Mouse (Mus musculus) forebrain, embryonic 10.5 days (tissue): ENCODE measurements at regions not wholly inside any gene's neighbourhood (a gene's known extent, or its start where the extent isn't known, plus 50 kb on each side); places are given as distances from the start of the nearest gene placed in this dataset.
A peak's percentile ranks its signal among the peaks of the same experiment; 100 is the strongest.

Source experiments
- DNase-seq: peaks from one replicate; pipeline ENCODE4 v3.0.0-alpha.2; 2017; ENCODE audit warnings: low spot score; ENCODE audit errors: extremely low spot score
- H3K27ac ChIP-seq: fragments of 300-500 bp; sonication (generic); 2 replicates; pipeline ENCODE4 v1.5.1; 2016; ENCODE audit warnings: mild to moderate bottlenecking
- H3K27me3 ChIP-seq: fragments of 300-500 bp; sonication (generic); 2 replicates; pipeline ENCODE4 v1.6.1; 2016; ENCODE audit warnings: mild to moderate bottlenecking; ENCODE audit not compliant: poor library complexity, severe bottlenecking
- H3K36me3 ChIP-seq: fragments of 300-500 bp; sonication (generic); replicated peaks from 2 replicates; pipeline ENCODE4 v1.6.1; 2016; ENCODE audit warnings: mild to moderate bottlenecking, moderate library complexity
- H3K4me1 ChIP-seq: fragments of 300-500 bp; sonication (generic); 2 replicates; pipeline ENCODE4 v1.6.1; 2016
- H3K4me3 ChIP-seq: fragments of 300-500 bp; sonication (generic); 2 replicates; pipeline ENCODE4 v1.5.1; 2016; ENCODE audit warnings: mild to moderate bottlenecking, moderate library complexity
- H3K9me3 ChIP-seq: fragments of 300-500 bp; sonication (generic); 2 replicates; pipeline ENCODE4 v1.6.1; 2016; ENCODE audit warnings: mild to moderate bottlenecking, moderate library complexity
- WGBS: fragments of 180-500 bp; shearing (Covaris S2); methylation state at CpG from one replicate; pipeline ENCODE4 v1.1.7; 2016; 5-methylcytosine and 5-hydroxymethylcytosine counted together

DNA sequence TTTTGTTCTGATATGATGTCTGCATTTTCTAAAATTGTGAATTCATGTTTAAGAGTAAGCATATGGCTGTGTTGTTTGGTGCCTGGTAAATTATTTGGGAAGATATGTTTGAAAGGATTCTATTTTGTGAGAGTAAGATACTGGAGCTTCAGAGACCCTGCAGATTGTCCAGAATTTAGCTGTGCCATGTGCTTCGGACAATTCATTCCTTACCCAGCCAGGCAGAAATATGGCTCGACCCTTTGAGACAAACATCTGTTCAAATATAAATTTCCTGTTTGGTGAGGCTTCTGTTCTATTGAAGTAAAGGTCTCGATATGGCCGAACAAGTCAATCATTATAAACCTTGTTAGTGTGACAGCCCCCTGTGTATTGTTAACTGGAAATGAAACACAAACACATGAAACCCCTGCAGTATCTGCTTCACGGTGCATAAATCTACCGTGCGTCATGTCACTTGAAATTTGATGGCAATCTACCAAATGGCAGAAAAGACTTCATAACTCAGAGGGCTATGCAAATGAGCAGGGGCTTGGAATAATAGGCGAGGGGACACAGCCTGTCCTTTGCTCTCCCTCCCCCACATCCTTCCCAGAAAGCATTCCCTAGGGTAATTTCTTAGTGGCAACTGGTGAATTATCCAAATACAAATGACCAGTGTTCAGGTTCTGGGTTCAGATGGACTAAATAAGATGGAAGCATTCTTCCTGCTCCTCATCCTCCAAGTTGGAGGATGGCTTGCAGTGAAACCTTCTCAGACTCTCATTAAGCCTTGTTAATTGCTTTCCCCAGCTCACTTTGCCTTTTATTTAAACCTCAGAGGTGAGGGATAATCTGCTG is 61.8 kb downstream of the Adcyap1 start:
- Histone ChIP-seq H3K27ac (peak overlapping the region; percentile 77), H3K9me3 (no peaks in the 10 kb centered on the region), H3K27me3 (no peaks in the 10 kb centered on the region), H3K36me3 (no peaks in the 10 kb centered on the region), H3K4me3 (no peak overlapping the region), H3K4me1 (peaks cover 34% of the 10 kb centered on the region)
- WGBS: 48% methylated on average over 8 of the region's 8 CpGs
- no peak for DNase-seq

GRCm38 (mm10) chr17:93261206-93261504 is 62.3 kb downstream of the Adcyap1 start:
- DNase-seq: no peak
- H3K4me1 ChIP-seq: peaks cover 34% of the 10 kb centered on the region
- H3K27ac ChIP-seq: peak overlapping the region; percentile 77
- no peaks in the 10 kb centered on the region for H3K27me3 ChIP-seq
- H3K36me3 ChIP-seq: no peaks in the 10 kb centered on the region
- H3K4me3 ChIP-seq: no peak overlapping the region
- WGBS: 50% methylated on average over 1 of the region's 1 CpGs
- no peaks in the 10 kb centered on the region for H3K9me3 ChIP-seq

- WGBS: 11% methylated on average over 1 of the region's 1 CpGs
Observed at GRCm38 (mm10) chr17:93306121-93306520, 107.3 kb downstream of the Adcyap1 start.

DNA sequence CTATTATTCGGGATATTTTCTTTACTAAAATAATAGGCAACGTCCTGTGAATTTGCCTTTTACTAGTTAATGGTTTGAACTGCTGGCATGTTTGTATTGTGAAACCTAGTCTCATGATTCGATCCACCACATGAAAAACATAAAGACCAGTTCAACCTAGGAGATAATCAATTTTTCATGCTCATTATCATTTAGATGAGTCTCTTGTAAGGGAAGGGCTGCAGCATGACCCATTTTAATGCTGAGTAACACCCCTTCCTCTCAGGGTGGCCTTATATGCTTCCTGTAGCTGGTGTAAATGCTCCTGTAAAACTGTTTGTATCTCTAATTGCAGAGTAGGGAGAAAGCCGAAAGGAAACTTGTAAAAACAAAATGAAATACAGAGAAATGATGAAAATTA is 113.3 kb downstream of the Adcyap1 start:
- H3K4me1 ChIP-seq: peaks cover 18% of the 10 kb centered on the region
- H3K9me3 ChIP-seq: no peaks in the 10 kb centered on the region
- no peaks in the 10 kb centered on the region for H3K36me3 ChIP-seq
- 51% methylated on average over 4 of the region's 4 CpGs for WGBS
- H3K27ac ChIP-seq: no peak overlapping the region
- no peaks in the 10 kb centered on the region for H3K27me3 ChIP-seq
- no peak overlapping the region for H3K4me3 ChIP-seq
- DNase-seq: no peak

More at GRCm38 (mm10) chr17:93306121-93306520, 107.3 kb downstream of the Adcyap1 start:
- Histone ChIP-seq H3K9me3 (no peaks in the 10 kb centered on the region), H3K27me3 (no peaks in the 10 kb centered on the region), H3K36me3 (no peaks in the 10 kb centered on the region), H3K4me3 (no peak overlapping the region), H3K4me1 (no peaks in the 10 kb centered on the region), H3K27ac (no peak overlapping the region)
- no peak for DNase-seq

DNA sequence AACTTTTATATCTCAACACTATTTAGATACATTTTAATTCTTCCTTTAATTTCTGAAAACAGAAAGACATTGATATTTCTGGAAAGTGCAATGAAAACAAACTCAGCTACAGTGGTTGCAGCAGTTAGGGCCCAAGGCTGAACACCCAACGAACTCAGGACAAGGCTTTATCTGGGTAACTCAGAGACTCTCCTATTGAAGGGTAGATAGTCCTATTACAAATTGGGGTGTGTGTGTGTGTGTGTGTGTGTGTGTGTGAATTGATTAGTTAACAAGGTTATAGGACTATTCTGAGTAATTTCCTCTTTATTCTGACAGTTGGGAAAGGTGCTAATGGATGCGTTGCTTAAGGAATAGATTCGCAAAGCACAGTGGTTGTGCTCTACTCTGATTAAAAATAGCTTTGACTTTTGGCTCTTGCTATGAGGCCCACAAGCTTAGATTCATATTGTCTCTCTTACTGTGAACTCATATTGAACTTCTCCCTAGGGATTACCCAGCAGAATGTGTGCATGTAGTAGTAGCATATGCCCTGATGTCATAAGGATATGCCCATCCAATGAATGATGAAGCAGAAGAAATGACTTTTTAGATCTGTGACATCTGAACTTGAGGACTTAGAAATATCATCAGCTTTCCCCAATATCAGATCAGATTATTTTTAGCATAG is 114.0 kb downstream of the Adcyap1 start:
- no peaks in the 10 kb centered on the region for H3K27me3 ChIP-seq
- 67% methylated on average over 3 of the region's 3 CpGs for WGBS
- no peaks in the 10 kb centered on the region for H3K36me3 ChIP-seq
- no peak overlapping the region for H3K4me3 ChIP-seq
- DNase-seq: no peak
- H3K27ac ChIP-seq: no peak overlapping the region
- no peaks in the 10 kb centered on the region for H3K9me3 ChIP-seq
- H3K4me1 ChIP-seq: peaks cover 18% of the 10 kb centered on the region

DNA sequence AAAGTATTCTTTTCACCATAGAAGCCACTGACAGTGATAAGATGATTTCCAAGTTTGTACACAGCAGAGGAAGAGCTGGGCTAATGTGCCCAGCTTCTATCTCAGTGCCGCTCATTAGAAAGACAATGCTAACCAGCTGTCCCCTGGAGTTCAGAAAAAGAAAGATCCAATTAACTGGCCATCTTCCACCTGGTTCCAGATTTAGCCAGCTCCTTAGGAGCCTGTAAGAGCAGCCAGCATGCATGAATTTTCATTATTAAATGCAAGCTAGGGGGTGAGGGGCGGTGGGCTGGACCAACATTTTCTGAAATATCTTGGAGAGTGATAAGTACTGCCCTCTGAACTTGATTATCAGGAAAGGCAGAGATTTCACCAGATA is 114.5 kb downstream of the Adcyap1 start:
- no peak overlapping the region for H3K27ac ChIP-seq
- 41% methylated on average over 2 of the region's 2 CpGs for WGBS
- H3K36me3 ChIP-seq: no peaks in the 10 kb centered on the region
- DNase-seq: no peak
- H3K27me3 ChIP-seq: no peaks in the 10 kb centered on the region
- peaks cover 18% of the 10 kb centered on the region for H3K4me1 ChIP-seq
- H3K9me3 ChIP-seq: no peaks in the 10 kb centered on the region
- H3K4me3 ChIP-seq: no peak overlapping the region

- peaks cover 18% of the 10 kb centered on the region for H3K4me1 ChIP-seq
- DNase-seq: no peak
- H3K4me3 ChIP-seq: no peak overlapping the region
- 63% methylated on average over 3 of the region's 3 CpGs for WGBS
- H3K9me3 ChIP-seq: no peaks in the 10 kb centered on the region
- H3K27ac ChIP-seq: no peak overlapping the region
- H3K36me3 ChIP-seq: no peaks in the 10 kb centered on the region
- no peaks in the 10 kb centered on the region for H3K27me3 ChIP-seq
Observed at GRCm38 (mm10) chr17:93314144-93314543, 115.3 kb downstream of the Adcyap1 start.

GRCm38 (mm10) chr17:93321482-93321881 is 122.7 kb downstream of the Adcyap1 start:
- Histone ChIP-seq H3K4me3 (no peak overlapping the region), H3K27me3 (no peaks in the 10 kb centered on the region), H3K27ac (no peak overlapping the region), H3K36me3 (no peaks in the 10 kb centered on the region), H3K9me3 (no peaks in the 10 kb centered on the region), H3K4me1 (no peaks in the 10 kb centered on the region)
- DNase-seq: no peak
- 90% methylated on average over 4 of the region's 4 CpGs for WGBS

DNA sequence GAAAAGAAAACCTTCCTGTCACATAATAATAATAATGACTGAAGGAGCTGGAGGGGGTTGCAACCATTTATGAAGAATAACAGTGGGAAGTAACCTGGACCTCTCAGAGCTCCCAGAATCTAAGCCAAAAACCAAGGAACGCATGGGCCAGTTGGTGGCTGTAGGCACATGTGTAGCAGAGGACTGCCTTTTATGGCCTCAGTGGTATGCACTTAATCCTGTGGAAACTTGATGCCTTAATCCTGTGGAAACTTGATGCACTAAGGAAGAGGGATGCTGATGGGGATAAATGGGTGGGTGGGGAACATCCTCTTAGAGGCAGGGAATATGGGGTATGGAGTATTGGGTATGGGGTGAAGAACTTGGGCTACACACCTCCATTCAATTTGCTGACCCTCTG is 138.8 kb downstream of the Adcyap1 start:
- no peaks in the 10 kb centered on the region for H3K36me3 ChIP-seq
- DNase-seq: no peak
- H3K27me3 ChIP-seq: no peaks in the 10 kb centered on the region
- no peaks in the 10 kb centered on the region for H3K4me1 ChIP-seq
- H3K4me3 ChIP-seq: no peak overlapping the region
- H3K27ac ChIP-seq: no peak overlapping the region
- H3K9me3 ChIP-seq: no peaks in the 10 kb centered on the region
- WGBS: 91% methylated on average over 1 of the region's 1 CpGs

DNA sequence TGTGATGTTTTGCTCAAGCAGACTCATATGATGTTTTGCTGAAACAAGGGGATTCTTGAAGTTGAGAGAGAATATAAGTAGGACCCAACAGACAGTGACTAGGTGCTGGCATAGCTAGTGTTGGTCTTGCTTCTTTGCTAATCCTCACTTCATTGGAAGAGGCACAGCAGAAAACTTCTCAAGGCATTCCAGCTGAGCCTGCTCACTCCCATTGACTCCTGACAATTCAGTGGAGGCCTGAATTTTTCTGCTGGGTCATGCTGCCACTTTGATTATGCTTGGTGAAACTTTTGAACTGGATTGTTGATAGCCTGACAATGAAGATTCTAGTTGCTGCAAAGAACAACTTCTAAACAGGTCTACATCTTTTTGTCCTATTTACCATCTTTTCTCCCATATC is 156.4 kb downstream of the Adcyap1 start:
- no peak for DNase-seq
- Histone ChIP-seq H3K4me3 (no peak overlapping the region), H3K36me3 (no peaks in the 10 kb centered on the region), H3K27ac (no peak overlapping the region), H3K4me1 (no peaks in the 10 kb centered on the region), H3K27me3 (no peaks in the 10 kb centered on the region), H3K9me3 (no peaks in the 10 kb centered on the region)

DNA sequence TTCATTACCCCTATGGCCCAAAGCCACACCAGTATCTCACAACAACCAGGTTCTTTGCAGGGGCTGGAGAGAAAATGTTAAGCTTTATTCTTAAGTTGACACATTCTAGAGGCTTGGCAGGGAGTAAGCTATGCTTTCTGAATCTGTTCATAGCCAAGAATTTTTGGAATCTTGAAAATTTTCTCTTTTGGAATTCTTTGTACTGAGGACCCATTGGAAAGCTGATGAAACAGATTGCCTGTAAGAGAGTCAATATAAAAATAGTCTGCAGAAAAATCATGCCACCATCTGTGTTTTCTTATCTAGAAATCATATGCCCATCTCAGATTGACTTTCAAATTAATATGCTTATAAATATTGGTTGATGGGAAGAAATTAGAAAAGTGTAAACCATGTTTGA is 164.1 kb downstream of the Adcyap1 start:
- H3K4me3 ChIP-seq: no peak overlapping the region
- H3K27me3 ChIP-seq: no peaks in the 10 kb centered on the region
- no peaks in the 10 kb centered on the region for H3K4me1 ChIP-seq
- no peaks in the 10 kb centered on the region for H3K36me3 ChIP-seq
- no peak for DNase-seq
- H3K27ac ChIP-seq: no peak overlapping the region
- no peaks in the 10 kb centered on the region for H3K9me3 ChIP-seq

- Histone ChIP-seq H3K27me3 (no peaks in the 10 kb centered on the region), H3K27ac (no peak overlapping the region), H3K4me1 (no peaks in the 10 kb centered on the region), H3K9me3 (no peaks in the 10 kb centered on the region), H3K4me3 (no peak overlapping the region), H3K36me3 (no peaks in the 10 kb centered on the region)
- no peak for DNase-seq
Observed at GRCm38 (mm10) chr17:93377453-93378091, 178.8 kb downstream of the Adcyap1 start.

- WGBS: 97% methylated on average over 4 of the region's 4 CpGs
- Histone ChIP-seq H3K27ac (no peak overlapping the region), H3K4me3 (no peak overlapping the region), H3K4me1 (no peaks in the 10 kb centered on the region), H3K27me3 (no peaks in the 10 kb centered on the region), H3K9me3 (no peaks in the 10 kb centered on the region), H3K36me3 (no peaks in the 10 kb centered on the region)
- no peak for DNase-seq
Observed at GRCm38 (mm10) chr17:93379789-93380398, 181.1 kb downstream of the Adcyap1 start.
